Mouse (Mus musculus): ENCODE data around the gene Dgcr2.

The Dgcr2 gene

DNA sequence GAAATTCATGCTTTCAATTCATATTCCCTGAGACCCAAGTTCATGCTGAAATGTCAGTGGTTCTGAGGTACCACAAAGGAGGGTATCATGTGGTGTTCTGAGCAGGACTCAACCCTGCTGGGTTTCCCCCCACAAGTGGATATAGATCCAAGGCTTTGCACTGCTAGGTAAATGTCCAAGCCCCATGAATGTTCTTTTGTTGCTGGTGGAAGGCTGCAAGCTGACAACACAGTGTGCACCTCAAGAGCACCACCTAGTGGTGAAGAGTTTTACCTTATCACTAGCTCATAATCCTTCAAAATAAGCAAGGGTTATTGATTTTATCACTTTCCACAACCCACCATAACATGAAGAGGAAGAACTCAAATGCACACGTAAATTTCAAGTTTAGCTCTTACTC is 49.4 kb downstream of the Dgcr2 start:
- no peak for DNase-seq (ENCODE audit: low spot score in 2 of 2)

DNA sequence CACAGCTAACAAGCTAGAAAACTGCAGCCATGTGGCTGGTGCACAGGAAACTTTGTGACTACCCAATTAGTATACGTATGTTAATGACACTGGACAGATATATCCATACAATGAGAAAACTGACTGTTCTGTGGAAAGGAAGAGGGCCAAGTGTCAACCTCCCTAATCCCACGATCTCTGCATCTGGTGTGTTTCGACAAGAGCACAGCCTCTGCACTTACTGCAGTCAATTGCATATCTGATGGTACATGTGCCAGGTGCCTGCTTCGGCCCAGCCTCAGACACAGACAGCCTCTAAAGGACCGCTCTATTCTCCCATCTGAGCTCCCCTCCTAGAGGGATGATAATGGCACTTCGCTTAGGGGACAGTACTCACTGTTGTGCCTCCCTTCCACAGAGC is 49.9 kb downstream of the Dgcr2 start:
- DNase-seq (ENCODE audit: low spot score in 2 of 2): no peak

DNA sequence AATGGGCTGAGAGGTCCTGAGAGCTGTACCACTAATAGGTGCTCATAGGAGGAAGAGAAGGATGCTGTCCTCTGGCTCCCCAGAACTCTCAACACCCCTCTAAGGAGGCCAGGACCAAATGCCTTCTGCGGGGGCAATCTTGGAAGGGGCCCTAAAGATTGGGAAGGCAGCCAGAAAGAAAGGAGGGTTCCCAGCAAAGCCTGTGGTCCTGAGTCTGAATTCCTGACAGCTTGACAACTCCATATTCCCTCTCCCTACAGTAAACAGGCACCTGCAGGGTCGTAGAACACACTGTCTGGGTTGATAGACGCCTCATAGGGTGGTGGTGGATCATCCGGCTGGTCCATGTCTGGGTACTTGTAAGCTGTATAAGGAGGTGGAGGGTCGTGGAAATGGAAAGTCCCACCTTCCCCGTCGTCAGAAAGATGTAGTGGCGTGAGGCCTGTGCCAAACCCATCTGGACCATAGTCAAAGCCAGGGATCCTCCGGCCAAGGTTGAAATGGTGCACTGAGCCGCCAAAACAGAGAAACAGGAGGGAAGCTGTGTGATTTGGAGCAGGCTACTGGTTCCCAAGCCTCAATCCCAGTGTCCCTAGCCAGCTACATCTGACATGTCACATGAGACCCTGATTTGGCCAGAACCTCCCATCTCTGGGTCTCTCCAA is 54.5 kb downstream of the Dgcr2 start:
- no peak for DNase-seq (ENCODE audit: low spot score in 2 of 2)

DNA sequence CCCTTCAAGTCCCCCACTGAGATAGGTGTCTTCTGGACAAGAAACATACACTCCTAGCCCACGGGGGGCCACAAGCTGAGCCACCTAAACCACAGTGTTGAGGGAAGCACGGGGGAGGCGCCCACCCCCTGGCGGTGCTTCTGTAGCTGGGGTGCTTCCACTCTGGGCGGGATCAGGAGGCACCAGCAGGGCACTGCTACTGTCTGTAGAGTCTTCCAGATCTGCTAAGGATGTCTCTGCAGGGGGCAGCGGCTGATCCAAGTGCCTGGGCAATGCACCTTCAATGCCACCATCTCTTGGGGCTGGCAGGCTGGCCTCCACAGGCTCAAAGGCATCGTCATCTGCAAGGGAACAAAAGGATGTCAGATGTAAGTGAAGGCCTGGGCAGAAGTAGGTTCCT is 55.9 kb downstream of the Dgcr2 start:
- no peak for DNase-seq (ENCODE audit: low spot score in 2 of 2)

DNA sequence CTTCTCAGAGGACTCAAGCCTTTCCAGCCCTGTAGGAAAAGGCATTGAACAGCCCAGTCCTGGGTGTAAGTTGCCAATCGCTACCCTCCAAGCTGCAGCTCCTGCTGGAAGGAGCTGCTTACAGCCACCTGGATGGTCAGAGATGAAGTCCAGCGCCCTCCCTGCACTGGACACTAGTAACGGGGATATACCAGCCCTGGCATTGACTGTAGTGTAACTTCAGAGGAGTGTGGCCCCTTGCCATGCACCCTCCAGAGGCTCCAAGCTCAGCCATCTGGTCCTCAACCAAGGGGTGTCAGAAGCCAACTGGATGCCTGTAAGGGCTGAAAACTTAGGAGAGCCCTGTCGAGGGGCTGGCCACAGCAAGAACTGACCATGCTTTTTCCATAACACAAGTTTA is 58.4 kb downstream of the Dgcr2 start:
- DNase-seq (ENCODE audit: low spot score in 2 of 2): no peak

DNA sequence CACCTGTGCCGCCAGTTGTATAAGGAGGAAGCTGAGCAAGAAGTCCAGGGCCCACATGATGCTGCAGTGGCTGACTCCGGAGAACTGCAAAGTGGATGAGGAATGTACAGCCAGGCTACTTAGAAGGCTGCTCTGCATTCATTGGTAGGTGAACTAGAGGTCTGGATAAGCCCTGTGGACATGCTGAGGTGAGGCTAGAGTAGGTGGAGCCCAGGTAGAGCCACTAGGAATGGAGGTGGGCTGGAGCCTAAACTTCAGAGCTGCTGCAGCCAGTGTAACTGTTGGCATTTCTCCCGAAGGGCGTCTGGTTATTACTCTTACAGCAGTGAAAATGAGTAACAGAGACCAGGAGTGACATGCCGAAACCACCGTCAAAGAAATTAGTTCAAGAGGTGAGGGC is 60.3 kb downstream of the Dgcr2 start, which contains the start of gene Car15:
Gene Car15 (minus strand): TSS at position 314 of the 400 bp plus-strand sequence.
- DNase-seq (ENCODE audit: low spot score in 2 of 2): no peak

DNA sequence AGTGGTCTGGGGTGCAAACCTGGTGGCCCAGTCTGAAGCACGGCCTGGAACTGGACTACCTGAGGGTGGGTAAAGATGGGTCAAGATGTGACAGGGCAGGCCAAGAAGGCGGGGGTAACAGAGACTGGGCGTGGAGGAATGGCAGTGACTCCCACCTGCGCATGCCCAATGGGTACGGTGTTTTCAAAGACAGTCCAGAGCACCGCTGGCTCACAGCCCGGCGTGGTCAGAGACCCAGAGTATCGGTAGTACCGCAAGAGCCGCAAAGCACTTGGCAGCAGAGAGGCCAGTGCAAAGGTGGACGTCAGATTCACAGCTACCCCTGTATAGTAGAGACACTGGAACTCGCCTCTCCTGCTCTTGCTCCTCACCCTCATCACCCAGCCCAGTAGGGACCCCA is 62.9 kb downstream of the Dgcr2 start:
- DNase-seq (ENCODE audit: low spot score in 2 of 2): no peak

DNA sequence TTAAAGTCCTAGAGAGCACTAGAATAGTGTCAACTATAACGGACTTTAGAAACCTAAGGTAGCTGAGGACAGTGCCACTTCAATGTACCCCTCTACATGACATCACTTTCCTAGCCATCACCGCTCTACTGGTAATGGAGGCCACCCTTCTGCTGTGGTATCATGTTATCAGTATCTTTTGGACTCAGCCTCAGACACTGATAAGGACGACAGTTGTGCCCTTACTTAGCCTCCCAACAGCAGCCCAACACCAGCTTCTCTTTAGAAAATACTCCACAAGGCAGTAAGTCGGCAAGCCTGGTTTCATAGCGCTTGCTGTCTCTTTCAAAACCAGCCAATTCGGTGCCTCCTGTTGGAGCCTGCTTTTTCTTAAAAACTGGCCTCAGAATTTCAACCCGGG is 63.8 kb downstream of the Dgcr2 start:
- DNase-seq (ENCODE audit: low spot score in 2 of 2): no peak

DNA sequence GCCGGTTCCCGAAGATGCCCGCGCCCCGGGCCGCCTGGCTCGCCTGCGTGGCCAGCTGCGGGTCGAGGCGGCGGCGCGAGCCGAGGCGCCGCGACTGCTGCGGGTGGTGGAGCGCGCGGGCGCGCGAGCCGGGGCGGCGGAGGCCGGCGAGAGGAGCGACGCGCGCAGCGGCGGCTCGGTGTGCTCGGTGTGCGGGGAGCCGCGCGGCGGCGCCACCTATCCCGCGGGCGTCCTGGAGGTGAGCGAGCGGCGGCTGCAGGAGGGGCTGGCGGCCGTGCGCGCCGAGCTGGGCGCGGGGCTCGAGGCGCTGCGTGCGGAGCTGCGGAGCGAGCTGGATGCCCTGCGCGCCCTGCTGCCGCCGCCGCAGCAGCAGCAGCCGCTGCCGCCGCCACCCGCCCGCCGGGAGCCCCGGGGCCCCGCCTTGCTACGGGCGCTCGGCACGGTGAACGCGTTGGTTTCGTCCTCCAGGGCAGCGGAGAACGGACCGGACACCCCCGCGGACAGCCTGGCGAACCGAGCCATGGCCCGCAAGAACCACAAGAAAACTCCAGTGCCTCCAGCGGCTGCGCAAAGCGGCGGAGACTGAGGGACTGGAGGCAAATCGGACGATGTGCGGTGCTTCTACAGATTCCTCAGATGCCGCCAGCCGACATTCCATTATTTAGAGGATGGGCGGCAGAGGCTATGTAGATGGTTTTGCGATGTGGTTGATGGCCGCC is 64.5 kb downstream of the Dgcr2 start:
- DNase-seq (ENCODE audit: low spot score in 2 of 2): peak in 1 of 2 experiments; percentile 63

DNA sequence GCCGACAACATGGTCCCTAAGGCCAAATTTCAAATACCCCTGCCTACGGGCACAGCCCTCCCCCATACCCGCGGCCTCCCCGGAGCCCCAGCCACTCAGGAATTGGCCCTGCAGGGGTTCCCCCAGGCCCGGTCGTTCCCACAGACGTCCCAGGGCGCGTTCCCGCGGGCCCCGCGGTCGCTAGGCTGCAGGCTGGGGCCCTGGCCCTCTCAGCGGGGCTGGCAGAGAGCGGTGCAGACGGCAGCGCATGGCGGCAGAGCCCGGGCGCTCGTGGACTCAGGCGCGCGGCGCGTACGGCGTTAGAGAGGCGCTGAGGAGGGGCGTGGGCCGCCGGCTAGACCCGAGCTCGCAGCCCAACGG is 65.1 kb downstream of the Dgcr2 start:
- peak in 1 of 2 experiments; percentile 48 for DNase-seq (ENCODE audit: low spot score in 2 of 2)

DNA sequence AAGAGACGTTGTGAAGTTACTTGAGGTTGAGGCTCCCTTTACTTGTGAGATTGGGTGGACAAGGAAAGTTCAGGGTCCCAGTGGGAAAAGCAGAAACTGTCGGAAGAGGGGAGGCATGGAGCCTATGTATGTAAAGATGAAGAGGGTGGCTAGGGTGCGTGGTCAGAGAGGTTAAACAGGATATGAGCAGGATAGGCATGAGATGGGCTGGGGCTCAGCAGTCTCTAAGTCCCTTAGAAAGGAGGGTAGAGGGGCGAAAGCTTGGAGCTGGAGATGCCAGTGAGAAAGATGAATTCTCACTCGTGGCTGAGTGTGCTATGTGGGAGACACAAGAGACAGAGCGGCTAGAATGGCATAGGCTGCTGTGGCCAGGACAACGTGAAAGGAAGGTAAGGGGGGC is 65.5 kb downstream of the Dgcr2 start, which contains the start of gene B830017H08Rik:
Gene B830017H08Rik (plus strand): TSS at position 301 of the 400 bp plus-strand sequence.
- DNase-seq (ENCODE audit: low spot score in 2 of 2): no peak

DNA sequence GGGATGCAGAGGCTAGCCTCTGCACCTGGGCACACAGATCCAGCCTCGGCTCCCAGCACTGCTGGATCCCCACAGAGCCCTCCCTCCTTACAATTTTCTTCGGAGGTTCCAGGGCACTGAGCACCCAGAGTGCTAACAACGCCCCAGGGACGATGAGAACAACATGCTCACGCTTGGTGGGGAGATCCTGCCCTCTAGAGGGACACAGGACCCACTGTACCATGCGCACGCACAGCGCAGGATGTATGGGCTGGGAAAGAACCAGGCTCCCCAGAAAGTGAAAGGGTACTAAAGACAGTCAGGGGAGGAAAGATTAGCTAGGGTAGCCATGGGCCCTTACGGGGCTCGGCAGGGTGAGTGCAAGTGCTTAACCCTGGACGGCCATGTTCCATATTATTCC is 66.6 kb downstream of the Dgcr2 start:
- no peak for DNase-seq (ENCODE audit: low spot score in 2 of 2)

DNA sequence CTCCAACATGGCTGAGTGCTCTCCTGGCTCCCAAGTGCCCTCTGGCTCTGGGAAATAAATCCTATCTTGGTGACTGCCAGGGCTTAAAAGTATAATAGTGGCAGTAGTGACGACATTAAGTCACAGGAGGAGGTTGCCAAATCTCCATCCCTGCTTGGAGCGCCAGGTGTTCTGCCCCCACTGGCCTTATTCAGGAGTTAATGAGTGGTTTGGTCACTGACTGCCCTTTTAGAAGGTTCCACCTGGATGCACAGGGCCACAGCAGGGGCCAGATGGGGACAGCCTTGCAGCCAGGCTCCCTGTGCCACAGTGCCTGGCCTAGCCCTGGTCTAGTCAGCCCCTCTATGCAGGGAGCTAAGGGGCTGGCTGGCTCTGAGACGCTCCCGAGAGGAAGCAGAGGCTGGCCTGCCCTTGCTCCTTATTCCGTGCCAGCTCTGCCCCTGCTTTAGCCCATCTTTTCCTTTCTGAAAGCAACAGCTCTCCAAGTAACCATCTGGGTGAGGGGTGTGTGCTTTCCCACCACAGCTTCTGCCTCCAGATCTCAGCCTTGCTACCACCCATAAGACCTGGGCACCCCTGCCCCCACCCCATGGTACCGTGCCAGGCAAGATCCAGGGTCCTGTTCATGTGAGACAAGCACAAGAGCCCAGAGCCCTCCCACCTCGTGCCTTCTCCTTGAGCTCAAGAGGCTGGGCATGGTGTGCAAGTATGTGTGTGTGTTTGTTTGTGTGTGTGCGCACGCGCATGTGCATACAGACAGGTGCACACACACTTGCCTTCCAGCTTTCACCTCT is 67.8 kb downstream of the Dgcr2 start:
- DNase-seq (ENCODE audit: low spot score in 2 of 2): no peak

DNA sequence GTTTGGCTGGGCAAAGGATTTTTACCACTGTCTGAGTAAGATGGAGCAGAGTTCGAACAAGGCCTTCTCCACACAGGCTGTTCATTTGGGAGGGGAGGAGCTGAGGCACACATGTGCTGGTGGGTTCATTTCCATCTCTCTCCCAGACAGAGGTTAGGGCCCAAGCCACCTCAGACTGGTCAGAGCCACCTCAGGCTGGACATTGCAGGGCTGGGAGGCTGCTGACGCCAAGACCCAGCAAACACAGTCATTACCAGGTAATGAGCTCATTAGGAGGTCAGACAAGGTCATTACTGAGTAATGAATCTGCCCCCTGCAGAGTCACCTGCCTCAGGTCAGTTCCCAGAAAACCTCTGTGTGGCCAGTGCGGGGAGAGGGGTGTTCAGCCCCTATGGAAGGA is 69.5 kb downstream of the Dgcr2 start:
- DNase-seq (ENCODE audit: low spot score in 2 of 2): no peak

DNA sequence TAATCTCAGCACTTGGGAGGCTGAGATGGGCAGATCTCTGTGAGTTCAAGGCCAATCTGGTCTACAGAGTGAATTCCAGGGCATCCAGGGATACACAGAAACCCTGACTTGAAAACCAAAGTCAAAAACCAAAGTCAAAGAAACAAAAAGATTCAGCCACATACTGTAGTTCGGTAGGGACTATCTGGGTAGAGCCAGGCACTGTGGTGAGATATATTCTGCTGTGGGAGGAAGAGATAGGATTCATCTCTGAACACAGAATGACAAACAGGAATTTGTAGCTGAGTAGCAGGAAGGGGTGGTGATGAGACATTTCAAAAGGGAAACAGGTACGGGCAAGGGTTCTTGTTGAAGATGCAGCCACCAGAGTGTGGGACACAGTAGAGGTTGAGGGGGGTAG is 70.1 kb downstream of the Dgcr2 start:
- DNase-seq (ENCODE audit: low spot score in 2 of 2): no peak

DNA sequence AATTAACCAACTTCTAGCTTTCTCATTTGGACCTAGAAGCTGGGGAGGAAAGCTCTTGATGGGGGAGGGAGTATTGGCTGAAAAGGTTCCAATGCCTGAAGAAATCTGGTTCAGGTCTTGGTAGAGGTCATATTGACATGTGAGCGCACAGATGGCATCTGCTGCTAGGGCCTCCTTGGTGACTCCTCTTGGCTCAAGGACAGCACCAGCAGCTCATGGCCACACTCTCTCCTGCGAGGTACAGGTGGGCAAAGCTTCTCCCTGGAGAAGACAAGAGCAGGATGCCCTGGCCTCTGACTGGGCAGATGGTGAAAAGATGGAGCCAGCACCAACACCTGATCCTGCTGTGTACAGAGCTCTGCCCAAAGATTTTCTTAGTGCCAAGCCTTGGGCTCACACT is 71.9 kb downstream of the Dgcr2 start:
- DNase-seq (ENCODE audit: low spot score in 2 of 2): no peak

DNA sequence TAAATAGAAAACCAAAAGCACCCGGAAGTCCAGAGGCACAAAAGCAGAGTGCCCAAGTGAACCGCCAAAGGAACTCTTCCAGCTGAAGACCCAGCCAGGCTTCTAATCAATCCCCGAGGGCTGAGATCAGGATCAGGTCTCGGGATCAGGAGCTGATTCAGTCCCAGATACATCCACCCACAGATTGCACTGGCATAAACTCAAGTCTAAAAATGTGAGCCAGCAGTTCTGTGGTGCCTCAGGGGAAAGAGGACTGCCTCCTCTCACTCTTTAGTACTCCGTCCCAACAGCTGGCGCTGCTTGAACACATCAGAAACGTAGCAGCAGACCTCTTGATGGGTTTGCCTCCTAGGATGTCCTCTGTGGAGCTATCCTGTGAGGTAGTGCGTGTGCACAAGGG is 81.8 kb downstream of the Dgcr2 start:
- no peak for DNase-seq (ENCODE audit: low spot score in 2 of 2)

DNA sequence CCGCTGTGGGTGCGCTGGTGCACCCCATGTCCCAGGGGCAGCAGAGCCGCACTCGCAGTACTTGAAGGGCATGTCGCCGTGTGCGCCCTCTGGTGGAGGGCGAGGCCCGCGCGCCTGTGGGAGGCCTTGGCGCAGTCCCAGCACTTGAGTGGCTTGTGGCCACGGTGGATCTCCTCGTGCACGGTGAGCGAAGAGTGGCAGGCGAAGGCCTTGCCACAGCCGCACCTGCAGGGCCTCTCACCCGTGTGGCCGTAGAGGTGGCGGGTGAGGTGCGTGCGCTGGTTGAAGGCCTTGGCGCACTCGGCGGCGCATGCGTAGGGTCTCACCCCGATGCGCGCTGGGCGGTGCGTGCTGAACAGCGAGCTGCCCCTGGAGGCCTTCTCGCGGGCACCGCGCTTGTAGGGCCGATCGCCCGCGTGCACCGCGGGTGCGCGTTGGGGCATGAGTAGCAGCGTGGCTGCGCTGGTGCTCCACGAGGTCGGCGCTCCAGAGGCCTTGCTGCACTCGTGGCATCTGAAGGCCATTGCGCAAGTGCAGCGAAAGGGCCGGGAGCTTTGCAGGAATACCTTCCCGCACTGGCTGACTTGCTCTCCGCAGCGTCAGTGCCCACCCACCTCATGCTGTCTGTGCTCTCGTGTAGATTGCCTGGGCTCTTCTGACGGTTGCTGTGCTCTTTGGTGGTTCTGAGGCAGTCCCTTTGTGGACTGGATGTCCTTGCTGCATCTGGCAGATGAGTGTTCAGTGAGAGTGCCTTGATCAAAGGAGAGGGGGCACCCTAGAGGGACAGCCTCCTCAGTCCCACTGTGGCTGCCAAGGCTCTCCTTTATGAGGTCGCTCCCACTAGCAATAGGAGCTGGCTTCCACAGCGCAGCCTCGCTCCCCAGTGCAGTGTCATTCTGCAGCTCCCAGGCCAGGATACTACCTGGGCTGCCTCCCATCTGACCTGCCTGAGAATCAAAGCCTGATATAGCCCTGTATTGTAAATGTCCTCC is 82.7 kb downstream of the Dgcr2 start:
- no peak for DNase-seq (ENCODE audit: low spot score in 2 of 2)

DNA sequence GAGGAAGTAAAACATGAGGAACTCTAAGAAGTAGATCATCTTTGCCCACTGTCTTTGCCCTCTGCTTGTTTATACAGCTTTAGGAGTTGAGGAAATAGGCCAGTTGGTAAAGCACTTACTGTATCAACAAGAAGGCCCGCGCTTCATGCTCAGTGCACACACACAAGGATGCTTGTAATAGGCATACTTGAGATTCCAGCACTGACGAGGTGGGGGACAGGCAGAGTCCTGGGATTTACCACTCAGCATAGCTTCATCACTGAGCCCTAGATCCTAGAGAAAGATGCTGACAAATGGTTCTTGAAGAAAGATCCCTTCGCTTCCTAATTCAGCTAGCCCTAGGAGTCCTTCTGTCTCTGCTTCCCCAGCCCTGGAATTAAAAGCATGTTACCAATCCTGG is 85.2 kb downstream of the Dgcr2 start:
- DNase-seq (ENCODE audit: low spot score in 2 of 2): no peak

DNA sequence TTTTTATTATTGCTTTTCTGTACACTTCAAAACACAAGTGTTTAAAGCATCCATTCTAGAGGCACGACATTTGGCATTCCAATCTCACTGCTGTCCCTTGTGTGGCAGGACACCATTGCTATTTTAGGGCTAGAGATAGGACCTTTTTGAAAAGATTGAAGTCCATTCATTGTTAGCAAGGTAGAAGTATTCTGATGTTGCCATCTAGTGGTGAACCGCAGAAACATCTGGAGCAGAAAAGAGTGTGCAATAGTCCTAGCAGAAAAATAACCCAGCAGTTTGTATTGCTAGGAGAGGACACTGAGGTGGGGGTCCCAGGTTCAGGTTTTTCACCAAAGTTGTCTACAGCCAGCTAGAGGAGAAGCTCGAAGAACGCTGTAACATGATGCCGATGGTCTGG is 86.2 kb downstream of the Dgcr2 start:
- no peak for DNase-seq (ENCODE audit: low spot score in 2 of 2)

DNA sequence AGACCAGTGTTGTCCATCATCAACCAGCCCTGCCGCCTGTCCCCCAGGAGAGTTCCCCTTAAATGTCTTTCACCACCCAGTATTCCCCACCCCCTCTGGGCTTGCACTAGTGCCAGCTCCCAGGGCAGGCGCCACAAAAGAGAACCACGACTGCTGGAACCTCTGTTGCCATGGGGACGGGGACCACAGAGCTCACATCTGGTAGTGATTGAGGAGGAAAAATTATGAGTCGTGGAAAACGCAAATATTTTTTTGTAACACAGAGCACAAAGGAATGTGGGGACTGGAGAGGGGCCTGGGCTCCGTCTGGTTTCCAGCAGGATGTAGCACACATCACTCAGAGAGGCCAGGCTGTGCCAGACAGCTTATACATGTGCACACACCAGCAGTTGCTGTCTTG is 88.7 kb downstream of the Dgcr2 start:
- no peak for DNase-seq (ENCODE audit: low spot score in 2 of 2)

DNA sequence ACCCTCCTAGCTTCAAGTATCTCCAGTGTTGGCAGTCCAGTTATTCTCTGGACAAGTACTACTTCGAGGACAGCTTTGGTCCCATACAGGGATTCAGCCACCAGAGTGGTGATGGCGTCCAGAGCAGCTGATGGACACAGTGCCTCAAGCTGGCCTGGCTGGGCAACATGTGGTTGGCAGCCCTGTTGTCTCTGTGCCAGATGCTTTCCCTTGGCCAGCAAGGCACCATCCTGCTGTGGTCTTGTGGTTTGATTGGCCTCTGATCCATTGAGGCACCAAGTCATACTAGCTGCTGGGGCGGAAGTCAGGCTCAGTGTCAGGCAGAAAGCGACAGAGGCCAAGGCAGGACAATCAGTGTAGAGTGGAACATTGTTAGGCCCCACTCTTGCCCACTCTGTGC is 89.2 kb downstream of the Dgcr2 start:
- DNase-seq (ENCODE audit: low spot score in 2 of 2): no peak

Data from frontal cortex, postnatal 14 days (tissue).